27 mouse cellular contexts compared by ENCODE assay signal in genomic region chr9:23269087-23269486, GRCm38 (mm10). TPM values are rescaled to one million over a fixed set of nuclear protein-coding genes. Genes with fewer than 3 reads are reported as not detected.
DNase-seq lines count a peak whose midpoint lies in the region; ATAC-seq and TF ChIP-seq lines count a peak whose summit lies in the region.
"Had no signal": no experiment of that assay in that cellular context is flagged by ENCODE, and none has a peak within 500 bp of the region (broad histone marks: within the 10 kb centered on the region; RNA-seq: fewer than 3 reads in every experiment).

No protein-coding gene starts in this region.

- H3K36me3 ChIP-seq in forebrain, embryonic 16.5 days (ENCODE audit: control insufficient read depth, insufficient read depth), result no peaks in the 10 kb centered on the region
- no peaks in the 10 kb centered on the region for H3K36me3 ChIP-seq in forebrain, embryonic 10.5 days (replicated peaks)
- H3K36me3 ChIP-seq in heart, embryonic 15.5 days, result no peaks in the 10 kb centered on the region
- no peaks in the 10 kb centered on the region for H3K36me3 ChIP-seq in heart, embryonic 11.5 days (ENCODE audit: control insufficient read depth, insufficient read depth, low read length)
- H3K36me3 ChIP-seq: embryonic facial prominence, embryonic 15.5 days; G1E; hindbrain, embryonic 15.5 days; limb, embryonic 15.5 days; neural tube, embryonic 13.5 days had no signal

- TF ChIP-seq CTCF in layer of hippocampus, adult 2 months (conservative IDR thresholded peaks at IDR 0.05), result no peak

- H3K4me2 ChIP-seq in forebrain, embryonic 16.5 days (ENCODE audit: low read length), result peak overlapping the region; percentile 22; the same call in 1 of the 2 replicates
- peak overlapping the region; percentile 27 for H3K4me2 ChIP-seq in heart, embryonic 15.5 days
- no peak overlapping the region for H3K4me2 ChIP-seq in heart, embryonic 11.5 days
- H3K4me2 ChIP-seq: embryonic facial prominence, embryonic 15.5 days; hindbrain, embryonic 15.5 days; limb, embryonic 15.5 days; lung, embryonic 14.5 days; neural tube, embryonic 13.5 days had no signal

- H3K27ac ChIP-seq in forebrain, embryonic 16.5 days (ENCODE audit: low read length), result 0 out of 2 replicates have a peak overlapping the region, but pooled peaks have one; percentile 27
- no peak overlapping the region for H3K27ac ChIP-seq in forebrain, embryonic 10.5 days
- H3K27ac ChIP-seq in heart, embryonic 15.5 days, result 0 out of 2 replicates have a peak overlapping the region, but pooled peaks have one; percentile 52
- H3K27ac ChIP-seq in heart, embryonic 11.5 days (ENCODE audit: low read depth, low read length), result no peak overlapping the region
- no peak overlapping the region for H3K27ac ChIP-seq in layer of hippocampus, adult 2 months
- H3K27ac ChIP-seq: embryonic facial prominence, embryonic 15.5 days; hindbrain, embryonic 15.5 days; limb, embryonic 15.5 days; liver, embryonic 14.5 days; neural tube, embryonic 13.5 days had no signal

- H3K9ac ChIP-seq in forebrain, embryonic 16.5 days (replicated peaks; ENCODE audit: low read depth, low read length), result no peak overlapping the region
- H3K9ac ChIP-seq in heart, embryonic 15.5 days, result no peak overlapping the region
- H3K9ac ChIP-seq in heart, embryonic 11.5 days (ENCODE audit: low read depth, low read length), result no peak overlapping the region
- H3K9ac ChIP-seq: embryonic facial prominence, embryonic 15.5 days; hindbrain, embryonic 15.5 days; limb, embryonic 15.5 days; liver, embryonic 14.5 days; lung, embryonic 14.5 days; neural tube, embryonic 13.5 days had no signal

- ATAC-seq in forebrain, embryonic 16.5 days, result peak; percentile 51
- no peak for ATAC-seq in heart, embryonic 15.5 days (replicated peaks; ENCODE audit: insufficient number of reproducible peaks, insufficient read depth, low FRiP score, low read depth)
- ATAC-seq in heart, embryonic 11.5 days (replicated peaks; ENCODE audit: insufficient number of reproducible peaks, low FRiP score, low TSS enrichment), result no peak
- ATAC-seq: midbrain, embryonic 16.5 days had no signal

- no peaks in the 10 kb centered on the region for H3K9me3 ChIP-seq in forebrain, embryonic 16.5 days (ENCODE audit: control insufficient read depth, low read length)
- no peaks in the 10 kb centered on the region for H3K9me3 ChIP-seq in forebrain, embryonic 10.5 days
- no peaks in the 10 kb centered on the region for H3K9me3 ChIP-seq in heart, embryonic 15.5 days (replicated peaks)
- H3K9me3 ChIP-seq in heart, embryonic 11.5 days (replicated peaks; ENCODE audit: control insufficient read depth, low read length), result no peaks in the 10 kb centered on the region
- H3K9me3 ChIP-seq: embryonic facial prominence, embryonic 15.5 days; G1E; hindbrain, embryonic 15.5 days; limb, embryonic 15.5 days; megakaryocyte, embryonic 14.5 days; neural tube, embryonic 13.5 days had no signal

- peaks cover 5% of the 10 kb centered on the region; the same call in 1 of the 2 replicates for H3K4me1 ChIP-seq in forebrain, embryonic 16.5 days (replicated peaks; ENCODE audit: control insufficient read depth, insufficient read depth, low read length)
- H3K4me1 ChIP-seq in forebrain, embryonic 10.5 days, result peaks cover 11% of the 10 kb centered on the region
- peaks cover 3% of the 10 kb centered on the region; the same call in 1 of the 2 replicates for H3K4me1 ChIP-seq in heart, embryonic 15.5 days (replicated peaks)
- H3K4me1 ChIP-seq in heart, embryonic 11.5 days (ENCODE audit: control insufficient read depth, insufficient read depth, low read length), result peaks cover 6% of the 10 kb centered on the region
- H3K4me1 ChIP-seq: embryonic facial prominence, embryonic 15.5 days; hindbrain, embryonic 15.5 days; limb, embryonic 15.5 days; megakaryocyte, embryonic 14.5 days; neural tube, embryonic 13.5 days had no signal

- 39% methylated on average over 2 of the region's 2 CpGs for WGBS in forebrain, embryonic 16.5 days
- WGBS in forebrain, embryonic 10.5 days, result 73% methylated on average over 2 of the region's 2 CpGs
- 42% methylated on average over 2 of the region's 2 CpGs for WGBS in heart, embryonic 15.5 days
- WGBS in heart, embryonic 11.5 days (ENCODE audit: insufficient replicate concordance), result 50% methylated on average over 2 of the region's 2 CpGs

- no peak for DNase-seq in forebrain, embryonic 10.5 days (ENCODE audit: extremely low spot score, low spot score)
- DNase-seq in layer of hippocampus, adult 2 months (ENCODE audit: low spot score in 2 of 2), result no peak
- DNase-seq in layer of hippocampus, postnatal 14 days (ENCODE audit: low spot score in 2 of 2), result no peak
- DNase-seq in gastrocnemius, postnatal 14 days, result no peak
- DNase-seq: adrenal gland, postnatal 36 days; B cell, adult 2 months; cerebellum, adult 11 months; cerebellum, adult 9-11 months; gastrocnemius, postnatal 36 days; left cerebral cortex, postnatal 4 days; lung, embryonic 14.5 days; spleen, adult 18-20 months had no signal

- no peaks in the 10 kb centered on the region for H3K27me3 ChIP-seq in forebrain, embryonic 16.5 days (replicated peaks; ENCODE audit: control insufficient read depth, insufficient read depth, low read length)
- H3K27me3 ChIP-seq in forebrain, embryonic 10.5 days (ENCODE audit: poor library complexity, severe bottlenecking), result no peaks in the 10 kb centered on the region
- H3K27me3 ChIP-seq in heart, embryonic 15.5 days, result no peaks in the 10 kb centered on the region
- H3K27me3 ChIP-seq in heart, embryonic 11.5 days (ENCODE audit: control insufficient read depth, insufficient read depth, low read length), result no peaks in the 10 kb centered on the region
- H3K27me3 ChIP-seq: CH12.LX; embryonic facial prominence, embryonic 15.5 days; hindbrain, embryonic 15.5 days; limb, embryonic 15.5 days; megakaryocyte, embryonic 14.5 days; neural tube, embryonic 13.5 days; Patski had no signal

- no peak overlapping the region for H3K4me3 ChIP-seq in forebrain, embryonic 16.5 days (replicated peaks; ENCODE audit: low read length)
- no peak overlapping the region for H3K4me3 ChIP-seq in forebrain, embryonic 10.5 days
- no peak overlapping the region for H3K4me3 ChIP-seq in heart, embryonic 15.5 days
- no peak overlapping the region for H3K4me3 ChIP-seq in heart, embryonic 11.5 days (ENCODE audit: low read depth, low read length)
- peak overlapping the region; percentile 15; the same call in 1 of the 2 replicates for H3K4me3 ChIP-seq in layer of hippocampus, adult 2 months
- H3K4me3 ChIP-seq: embryonic facial prominence, embryonic 15.5 days; hindbrain, embryonic 15.5 days; limb, embryonic 15.5 days; megakaryocyte, embryonic 14.5 days; myocyte; neural tube, embryonic 13.5 days had no signal

- intact Hi-C loops in gastrocnemius, postnatal 14 days (cut with DNase I; ENCODE audit: low total_unique reads), result no loop called here

RNA-seq across cellular contexts. Expression of gene Bmper, which starts 46.2 kb away (rescaled TPM):
- 13.6 and 15.9 TPM in 2 replicates for polyA plus RNA-seq in forebrain, embryonic 16.5 days (2015; fragmentation: Nextera tagmentation; extraction: Ambion mirVana)
- polyA plus RNA-seq in forebrain, embryonic 10.5 days (2016; fragmentation: Nextera tagmentation; extraction: Ambion mirVana), result 4.1 and 5.1 TPM in 2 replicates
- polyA plus RNA-seq in heart, embryonic 15.5 days (2015; fragmentation: Nextera tagmentation; extraction: Ambion mirVana), result 7.8 and 9.2 TPM in 2 replicates
- polyA plus RNA-seq in heart, embryonic 11.5 days (2014; fragmentation: Nextera tagmentation; extraction: Ambion mirVana), result 10.9 and 14.8 TPM in 2 replicates
- 1 to 10 TPM; 3.2 to 4.6 TPM for total RNA-seq in layer of hippocampus, adult 2 months (2021)
- total RNA-seq in layer of hippocampus, postnatal 14 days (2021), result 1 to 10 TPM; 4.9 to 5.6 TPM
- total RNA-seq in gastrocnemius, postnatal 14 days (2021), result 1 to 10 TPM; 5.7 to 7.6 TPM
- total RNA-seq: common myeloid progenitor, adult 5-6 weeks had no signal
- polyA plus RNA-seq: G1E had no signal

Comparison
In these comparisons a context has a peak if more than half of its experiments do, and no peak if none do; other contexts are left out.
1. H3K27ac ChIP-seq: peak in forebrain, embryonic 16.5 days (single experiment) and heart, embryonic 15.5 days (single experiment); none in forebrain, embryonic 10.5 days (single experiment), heart, embryonic 11.5 days (single experiment) and layer of hippocampus, adult 2 months (single experiment).